Mouse (Mus musculus) brown adipose tissue, adult 24 weeks (tissue): ENCODE results near the gene Zfp853. TPM values are rescaled to one million over a fixed set of nuclear protein-coding genes. Genes with fewer than 3 reads are reported as not detected.

ENCODE experiments used
- H3K27ac ChIP-seq: fragments of 200-500 bp; replicated peaks from 2 replicates; pipeline ENCODE4 v1.5.1; 2012; ENCODE audit warnings: low read depth, mild to moderate bottlenecking, low read length
- H3K4me1 ChIP-seq: fragments of 200-500 bp; 2 replicates; pipeline ENCODE4 v1.6.1; 2012; ENCODE audit warnings: low read length, mixed read lengths; ENCODE audit not compliant: control insufficient read depth, insufficient read depth, insufficient read length
- H3K4me3 ChIP-seq: fragments of 200-500 bp; 2 replicates; pipeline ENCODE4 v1.5.1; 2012; ENCODE audit warnings: low read depth, mild to moderate bottlenecking, low read length, moderate library complexity; ENCODE audit not compliant: insufficient read depth
- polyA plus RNA-seq: library from polyadenylated mRNA; stranded (reverse); fragments of >200 nt; gene quantifications from 2 replicates; pipeline ENCODE4 v1.2.4, GENCODE M21; 2012; ENCODE audit not compliant: missing spikeins, insufficient read depth, insufficient read length

The Zfp853 gene
- polyA plus RNA-seq, 1 experiment, result not detected

- H3K4me3 ChIP-seq, result no peak overlapping the region
- H3K27ac ChIP-seq, result no peak overlapping the region
These were observed 15.4 kb upstream of the Zfp853 start for GRCm38 (mm10) chr5:143308825-143309224.

GRCm38 (mm10) chr5:143304251-143304650 is 10.8 kb upstream of the Zfp853 start:
- Histone ChIP-seq H3K27ac (no peak overlapping the region), H3K4me3 (no peak overlapping the region), H3K4me1 (no peaks in the 10 kb centered on the region)

More at GRCm38 (mm10) chr5:143308825-143309224, 15.4 kb upstream of the Zfp853 start:
- no peaks in the 10 kb centered on the region for H3K4me1 ChIP-seq

- Histone ChIP-seq H3K4me1 (no peaks in the 10 kb centered on the region), H3K4me3 (no peak overlapping the region), H3K27ac (no peak overlapping the region)
These were observed 7.9 kb upstream of the Zfp853 start for GRCm38 (mm10) chr5:143301296-143301695.

GRCm38 (mm10) chr5:143299686-143300085 is 6.3 kb upstream of the Zfp853 start:
- Histone ChIP-seq H3K4me3 (no peak overlapping the region), H3K4me1 (no peaks in the 10 kb centered on the region), H3K27ac (no peak overlapping the region)

GRCm38 (mm10) chr5:143298391-143298790 is 5.0 kb upstream of the Zfp853 start:
- Histone ChIP-seq H3K4me3 (no peak overlapping the region), H3K27ac (no peak overlapping the region), H3K4me1 (peaks cover 2% of the 10 kb centered on the region; the same call in 1 of the 2 replicates)

- Histone ChIP-seq H3K4me3 (no peak overlapping the region), H3K27ac (no peak overlapping the region), H3K4me1 (peaks cover 3% of the 10 kb centered on the region; the same call in 1 of the 2 replicates)
These were observed 4.6 kb upstream of the Zfp853 start for GRCm38 (mm10) chr5:143297986-143298385.

GRCm38 (mm10) chr5:143295330-143295729 is 1.9 kb upstream of the Zfp853 start:
- Histone ChIP-seq H3K4me1 (peaks cover 3% of the 10 kb centered on the region; the same call in 1 of the 2 replicates), H3K27ac (no peak overlapping the region)

GRCm38 (mm10) chr5:143294862-143295261 is 1.4 kb upstream of the Zfp853 start:
- Histone ChIP-seq H3K4me3 (no peak overlapping the region), H3K27ac (no peak overlapping the region), H3K4me1 (peaks cover 3% of the 10 kb centered on the region; the same call in 1 of the 2 replicates)

More at GRCm38 (mm10) chr5:143295330-143295729, 1.9 kb upstream of the Zfp853 start:
- no peak overlapping the region for H3K4me3 ChIP-seq

- Histone ChIP-seq H3K4me1 (peaks cover 3% of the 10 kb centered on the region; the same call in 1 of the 2 replicates), H3K4me3 (no peak overlapping the region), H3K27ac (no peak overlapping the region)
These were observed 544 bp downstream of the Zfp853 start for GRCm38 (mm10) chr5:143292879-143293278.

GRCm38 (mm10) chr5:143289299-143289698 is 4.1 kb downstream of the Zfp853 start:
- Histone ChIP-seq H3K4me1 (peaks cover 3% of the 10 kb centered on the region; the same call in 1 of the 2 replicates), H3K4me3 (no peak overlapping the region), H3K27ac (no peak overlapping the region)

GRCm38 (mm10) chr5:143288378-143288911 is 5.0 kb downstream of the Zfp853 start:
- Histone ChIP-seq H3K4me1 (0 out of 2 replicates have a peak, but pooled peaks cover 1% of the 10 kb centered on the region), H3K4me3 (peak overlapping the region; percentile 32), H3K27ac (no peak overlapping the region)

- no peak overlapping the region for H3K27ac ChIP-seq
- peak overlapping the region; percentile 32 for H3K4me3 ChIP-seq
- no peaks in the 10 kb centered on the region for H3K4me1 ChIP-seq
These were observed 5.6 kb downstream of the Zfp853 start for GRCm38 (mm10) chr5:143287774-143288328.

- no peaks in the 10 kb centered on the region for H3K4me1 ChIP-seq
- H3K4me3 ChIP-seq, result no peak overlapping the region
- H3K27ac ChIP-seq, result no peak overlapping the region
These were observed 8.7 kb downstream of the Zfp853 start for GRCm38 (mm10) chr5:143284762-143285161.

GRCm38 (mm10) chr5:143279247-143279646 is 14.2 kb downstream of the Zfp853 start:
- Histone ChIP-seq H3K27ac (no peak overlapping the region), H3K4me3 (no peak overlapping the region), H3K4me1 (no peaks in the 10 kb centered on the region)

- Histone ChIP-seq H3K4me3 (no peak overlapping the region), H3K4me1 (no peaks in the 10 kb centered on the region), H3K27ac (no peak overlapping the region)
These were observed 17.7 kb downstream of the Zfp853 start for GRCm38 (mm10) chr5:143275761-143276160.
